Mouse (Mus musculus) limb, embryonic 13.5 days (tissue): ENCODE measurements around the gene Vta1. TPM values are rescaled to one million over a fixed set of nuclear protein-coding genes. Genes with fewer than 3 reads are reported as not detected.
A peak's percentile ranks its signal among the peaks of the same experiment; 100 is the strongest.

Experiments used
- ATAC-seq: fragments of 200-750 bp; cut with Nextera tagmentation; 2 replicates; pipeline ENCODE4 v1.8.0; 2017; ENCODE audit warnings: low read depth, moderate number of reproducible peaks, moderate TSS enrichment; ENCODE audit not compliant: low FRiP score
- H3K27ac ChIP-seq: fragments of 300-500 bp; sonication (generic); 2 replicates; pipeline ENCODE4 v1.5.1; 2015; ENCODE audit warnings: inconsistent platforms, mild to moderate bottlenecking, moderate library complexity
- H3K27me3 ChIP-seq: fragments of 300-500 bp; sonication (generic); 2 replicates; pipeline ENCODE4 v1.6.1; 2015; ENCODE audit warnings: mild to moderate bottlenecking, inconsistent platforms
- H3K36me3 ChIP-seq: fragments of 300-500 bp; sonication (generic); 2 replicates; pipeline ENCODE4 v1.6.1; 2015; ENCODE audit warnings: inconsistent platforms, mild to moderate bottlenecking, moderate library complexity
- H3K4me1 ChIP-seq: fragments of 300-500 bp; sonication (generic); 2 replicates; pipeline ENCODE4 v1.6.1; 2015; ENCODE audit warnings: inconsistent platforms
- H3K4me2 ChIP-seq: fragments of 300-500 bp; sonication (generic); replicated peaks from 2 replicates; pipeline ENCODE4 v1.6.1; 2015; ENCODE audit warnings: inconsistent platforms, mild to moderate bottlenecking, moderate library complexity
- H3K4me3 ChIP-seq: fragments of 300-500 bp; sonication (generic); 2 replicates; pipeline ENCODE4 v1.5.1; 2015; ENCODE audit warnings: moderate library complexity, mild to moderate bottlenecking, inconsistent platforms
- H3K9ac ChIP-seq: fragments of 300-500 bp; sonication (generic); 2 replicates; pipeline ENCODE4 v1.6.1; 2015; ENCODE audit warnings: mild to moderate bottlenecking, inconsistent platforms
- H3K9me3 ChIP-seq: fragments of 300-500 bp; sonication (generic); 2 replicates; pipeline ENCODE4 v1.6.1; 2016; ENCODE audit warnings: inconsistent platforms
- WGBS: fragments of 180-500 bp; shearing (Covaris S2); methylation state at CpG from one replicate; pipeline ENCODE4 v1.1.7; 2015; 5-methylcytosine and 5-hydroxymethylcytosine counted together
- polyA plus RNA-seq: library from polyadenylated mRNA; unstranded; fragments of >200 nt; fragmentation: Nextera tagmentation; extraction: Ambion mirVana; gene quantifications from 2 replicates; pipeline ENCODE4 v1.2.1, GENCODE M21; 2015

Vta1 gene
- polyA plus RNA-seq, 1 experiment from 2014 or later, result 103 TPM

DNA sequence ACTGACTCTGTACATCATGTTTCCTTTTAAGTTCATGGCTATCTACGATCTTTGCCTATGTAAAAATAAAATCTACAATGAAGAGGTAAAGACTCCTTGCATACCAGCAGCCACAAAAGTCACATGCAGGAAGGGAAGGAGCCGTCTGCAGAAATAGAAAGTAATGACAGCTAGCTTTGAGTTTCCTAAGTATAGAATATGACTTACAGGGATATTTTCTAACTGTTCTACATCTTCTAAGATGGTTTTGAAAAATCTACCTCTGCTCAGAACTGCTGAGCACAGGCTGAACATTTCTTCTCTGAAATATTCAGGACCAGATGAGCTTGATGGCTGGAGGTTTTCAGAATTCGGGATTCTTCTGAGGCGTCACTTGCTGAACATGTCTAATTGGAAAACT, 66.3 kb downstream of the Vta1 start:
- Histone ChIP-seq H3K36me3 (no peaks in the 10 kb centered on the region), H3K9me3 (no peaks in the 10 kb centered on the region), H3K4me2 (no peak overlapping the region), H3K27me3 (no peaks in the 10 kb centered on the region), H3K9ac (no peak overlapping the region), H3K4me1 (peaks cover 15% of the 10 kb centered on the region), H3K4me3 (no peak overlapping the region), H3K27ac (no peak overlapping the region)
- 75% methylated on average over 4 of the region's 4 CpGs for WGBS
- no peak for ATAC-seq

DNA sequence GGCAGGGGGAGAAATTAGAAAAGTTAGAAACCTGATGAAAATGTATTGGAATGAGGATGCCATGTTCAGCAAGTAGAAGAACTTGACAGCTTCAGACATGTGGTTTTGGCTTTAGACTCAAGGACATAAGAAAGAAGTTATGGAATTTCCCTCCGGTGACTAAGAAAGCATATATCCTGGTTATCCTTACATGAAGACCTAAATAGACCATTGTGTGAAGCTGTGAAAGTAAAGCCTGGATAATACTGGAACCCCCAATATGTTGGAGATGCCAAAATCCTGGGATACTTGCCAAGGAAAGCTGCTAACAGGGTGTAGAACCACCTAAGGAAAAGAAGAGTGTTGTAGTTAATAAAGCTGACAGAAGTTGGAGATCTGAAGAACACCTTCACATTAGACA, 79.7 kb downstream of the Vta1 start:
- Histone ChIP-seq H3K4me1 (no peaks in the 10 kb centered on the region), H3K4me3 (no peak overlapping the region), H3K27ac (no peak overlapping the region), H3K27me3 (no peaks in the 10 kb centered on the region), H3K9ac (no peak overlapping the region), H3K36me3 (no peaks in the 10 kb centered on the region), H3K4me2 (no peak overlapping the region), H3K9me3 (no peaks in the 10 kb centered on the region)
- no peak for ATAC-seq
- WGBS, result 93% methylated on average over 1 of the region's 1 CpGs

DNA sequence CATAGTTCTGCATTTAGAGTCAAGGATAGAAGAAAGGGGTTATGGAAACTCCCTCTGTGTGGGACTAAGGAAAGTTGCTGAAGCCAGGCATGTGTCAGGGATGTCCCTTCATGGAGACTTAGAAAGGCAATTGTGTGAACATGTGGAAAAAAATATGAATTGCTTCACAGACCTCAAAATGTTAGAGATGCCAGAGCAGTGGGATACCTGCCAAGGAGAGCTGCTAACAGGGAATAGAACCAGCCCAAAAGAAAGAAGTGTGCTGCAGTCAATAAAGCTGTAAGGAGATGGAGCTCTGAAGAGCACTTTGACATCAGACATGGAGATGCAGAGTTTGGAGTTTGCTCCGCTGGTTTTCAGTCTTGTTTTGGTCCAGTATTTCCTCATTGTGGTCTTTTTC, 86.2 kb downstream of the Vta1 start:
- Histone ChIP-seq H3K9ac (no peak overlapping the region), H3K36me3 (no peaks in the 10 kb centered on the region), H3K4me1 (0 out of 2 replicates have a peak, but pooled peaks cover 4% of the 10 kb centered on the region), H3K9me3 (no peaks in the 10 kb centered on the region), H3K27ac (no peak overlapping the region), H3K4me2 (no peak overlapping the region), H3K4me3 (no peak overlapping the region), H3K27me3 (no peaks in the 10 kb centered on the region)
- WGBS, result 75% methylated on average over 1 of the region's 1 CpGs
- ATAC-seq, result peak; percentile 48

DNA sequence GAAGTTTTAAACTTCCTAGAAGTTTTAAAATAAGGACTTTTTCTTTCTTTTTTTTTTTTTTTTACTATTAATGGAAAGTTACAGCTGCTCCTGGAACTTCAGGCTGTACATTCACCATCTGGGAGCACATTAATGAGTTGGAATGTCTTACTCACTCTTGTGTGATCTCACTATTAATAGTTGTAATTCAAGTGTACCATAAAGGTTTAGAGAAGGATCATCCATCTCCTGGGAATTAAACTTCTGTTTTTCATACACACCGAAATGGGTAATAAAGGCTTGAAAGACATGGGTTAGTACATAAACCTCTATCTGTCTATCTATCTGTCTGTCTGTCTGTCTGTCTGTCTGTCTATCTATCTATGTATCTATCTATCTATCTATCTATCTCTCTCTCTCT, 87.1 kb downstream of the Vta1 start:
- no peak for ATAC-seq
- no peak overlapping the region for H3K4me3 ChIP-seq
- 0 out of 2 replicates have a peak, but pooled peaks cover 4% of the 10 kb centered on the region for H3K4me1 ChIP-seq
- no peak overlapping the region for H3K27ac ChIP-seq
- 67% methylated on average over 1 of the region's 1 CpGs for WGBS
- peaks cover 7% of the 10 kb centered on the region; the same call in 1 of the 2 replicates for H3K9me3 ChIP-seq
- no peaks in the 10 kb centered on the region for H3K36me3 ChIP-seq
- H3K27me3 ChIP-seq, result no peaks in the 10 kb centered on the region
- no peak overlapping the region for H3K9ac ChIP-seq
- no peak overlapping the region for H3K4me2 ChIP-seq

DNA sequence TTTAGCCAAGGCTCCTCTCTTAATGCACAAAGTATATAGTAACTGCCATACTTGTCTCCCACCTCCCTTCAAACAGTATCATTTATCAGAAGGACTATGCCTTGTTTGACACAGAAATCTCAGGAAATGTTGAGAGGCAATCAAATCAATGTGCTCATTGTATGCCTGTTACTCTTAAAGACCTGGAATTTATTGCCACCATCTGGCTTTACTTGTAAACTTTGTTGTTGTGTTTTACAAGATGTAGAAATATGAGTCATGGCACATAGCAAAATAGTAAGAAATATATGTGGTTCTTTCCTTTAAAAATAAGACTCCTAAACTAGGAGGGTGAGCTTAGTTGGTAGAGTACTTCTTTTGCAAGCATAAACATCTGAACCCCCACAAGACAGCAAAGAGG, 89.9 kb downstream of the Vta1 start:
- Histone ChIP-seq H3K9ac (no peak overlapping the region), H3K9me3 (peaks cover 7% of the 10 kb centered on the region; the same call in 1 of the 2 replicates), H3K4me2 (no peak overlapping the region), H3K4me3 (no peak overlapping the region), H3K4me1 (0 out of 2 replicates have a peak, but pooled peaks cover 4% of the 10 kb centered on the region), H3K27me3 (no peaks in the 10 kb centered on the region), H3K27ac (peak overlapping the region; percentile 48; the same call in 1 of the 2 replicates), H3K36me3 (no peaks in the 10 kb centered on the region)
- ATAC-seq, result peak; percentile 48; the same call in 1 of the 2 replicates

DNA sequence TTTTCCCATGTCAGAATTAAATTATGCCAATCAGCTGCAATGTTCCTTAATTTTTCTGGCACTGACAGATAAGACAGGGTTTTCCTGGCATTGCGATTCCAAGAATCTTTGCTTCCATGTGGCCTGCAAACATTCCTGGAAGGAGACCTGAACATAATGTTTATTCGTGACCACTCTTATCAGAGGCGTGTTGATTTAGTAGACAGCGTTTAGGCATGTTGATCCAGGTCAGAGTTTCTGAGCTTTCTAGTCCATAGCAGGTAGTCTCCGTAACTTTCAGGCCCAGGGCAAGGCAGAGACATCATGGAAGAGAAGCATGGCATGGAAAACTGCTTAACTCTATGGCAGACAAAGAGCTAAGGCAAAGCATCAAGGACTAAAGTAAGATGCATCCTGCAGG, 97.8 kb downstream of the Vta1 start:
- Histone ChIP-seq H3K4me3 (no peak overlapping the region), H3K27me3 (no peaks in the 10 kb centered on the region), H3K9ac (no peak overlapping the region), H3K36me3 (no peaks in the 10 kb centered on the region), H3K9me3 (no peaks in the 10 kb centered on the region), H3K27ac (no peak overlapping the region), H3K4me1 (no peaks in the 10 kb centered on the region), H3K4me2 (no peak overlapping the region)
- no peak for ATAC-seq
- 95% methylated on average over 5 of the region's 5 CpGs for WGBS

Other genes with a start within 250 kb of the Vta1 start
- 6.7 and 6.8 TPM in 2 replicates for gene Adgrg6, start 159.9 kb downstream of the Vta1 start, polyA plus RNA-seq
- gene Nmbr, start within 50 bp of the Vta1 start, polyA plus RNA-seq, result 0.15 and 0.65 TPM in 2 replicates
- gene Gje1, start 12.7 kb upstream of the Vta1 start, polyA plus RNA-seq, result 0.15 TPM in 1 of 2 replicates, not detected in the other